10 mouse cellular contexts compared by ENCODE assay signal in genomic region chr4:150557976-150558375, GRCm38 (mm10).
DNase-seq lines count a peak whose midpoint lies in the region; ATAC-seq lines count a peak whose summit lies in the region.
"Had no signal": no experiment of that assay in that cellular context is flagged by ENCODE, and none has a peak within 500 bp of the region (broad histone marks: within the 10 kb centered on the region; RNA-seq: fewer than 3 reads in every experiment).

No protein-coding gene starts in this region.

- no peaks in the 10 kb centered on the region for H3K36me3 ChIP-seq in kidney, embryonic 14.5 days (ENCODE audit: control insufficient read depth, insufficient read depth, low read length)
- H3K36me3 ChIP-seq in hindbrain, embryonic 14.5 days (replicated peaks; ENCODE audit: control insufficient read depth, insufficient read depth): no peaks in the 10 kb centered on the region
- H3K36me3 ChIP-seq in neural tube, embryonic 14.5 days (ENCODE audit: control insufficient read depth, insufficient read depth, low read length): no peaks in the 10 kb centered on the region

- H3K27me3 ChIP-seq in kidney, embryonic 14.5 days (ENCODE audit: control insufficient read depth, insufficient read depth, low read length): no peaks in the 10 kb centered on the region
- H3K27me3 ChIP-seq in hindbrain, embryonic 14.5 days (ENCODE audit: control insufficient read depth, insufficient read depth, low read length): no peaks in the 10 kb centered on the region
- no peaks in the 10 kb centered on the region for H3K27me3 ChIP-seq in neural tube, embryonic 14.5 days (ENCODE audit: control insufficient read depth, insufficient read depth, low read length)
- H3K27me3 ChIP-seq: limb, embryonic 15.5 days had no signal

- 29% methylated on average over 1 of the region's 1 CpGs for WGBS in kidney, embryonic 14.5 days
- WGBS in hindbrain, embryonic 14.5 days: 35% methylated on average over 1 of the region's 1 CpGs
- WGBS in neural tube, embryonic 14.5 days: 23% methylated on average over 1 of the region's 1 CpGs

- ATAC-seq in kidney, embryonic 14.5 days (ENCODE audit: low FRiP score, low TSS enrichment): no peak
- peak; percentile 84 for ATAC-seq in CD4-positive, CD25-positive, alpha-beta regulatory T cell, adult 4 months
- ATAC-seq in hindbrain, embryonic 14.5 days (ENCODE audit: low FRiP score): no peak
- ATAC-seq in neural tube, embryonic 14.5 days (ENCODE audit: low read depth): no peak
- no peak for ATAC-seq in frontal cortex, adult (ENCODE audit: low TSS enrichment)
- ATAC-seq: intestine, embryonic 16.5 days had no signal

- peak overlapping the region; percentile 89 for H3K27ac ChIP-seq in kidney, embryonic 14.5 days (ENCODE audit: low read depth, low read length)
- H3K27ac ChIP-seq in hindbrain, embryonic 14.5 days: peak overlapping the region; percentile 93
- peak overlapping the region; percentile 86 for H3K27ac ChIP-seq in neural tube, embryonic 14.5 days (ENCODE audit: low read depth, low read length)
- H3K27ac ChIP-seq: limb, embryonic 15.5 days had no signal

- no peak overlapping the region for H3K9ac ChIP-seq in kidney, embryonic 14.5 days (ENCODE audit: low read depth, low read length)
- no peak overlapping the region for H3K9ac ChIP-seq in hindbrain, embryonic 14.5 days
- H3K9ac ChIP-seq in neural tube, embryonic 14.5 days (replicated peaks; ENCODE audit: low read depth, low read length): no peak overlapping the region
- H3K9ac ChIP-seq: limb, embryonic 15.5 days had no signal

- H3K4me3 ChIP-seq in kidney, embryonic 14.5 days (ENCODE audit: low read length): no peak overlapping the region
- H3K4me3 ChIP-seq in hindbrain, embryonic 14.5 days (replicated peaks; ENCODE audit: low read length): no peak overlapping the region
- H3K4me3 ChIP-seq in neural tube, embryonic 14.5 days (ENCODE audit: low read depth, low read length): no peak overlapping the region
- H3K4me3 ChIP-seq: limb, embryonic 15.5 days had no signal

- no peak for DNase-seq in kidney, postnatal 10 days
- DNase-seq in hindbrain, embryonic 14.5 days (ENCODE audit: low spot score): no peak
- DNase-seq in urinary bladder, adult 18-20 months (ENCODE audit: low spot score in 2 of 2): no peak
- DNase-seq in ovary, postnatal 14 days (ENCODE audit: low spot score): no peak

- H3K9me3 ChIP-seq in kidney, embryonic 14.5 days (ENCODE audit: control insufficient read depth, low read length): no peaks in the 10 kb centered on the region
- H3K9me3 ChIP-seq in hindbrain, embryonic 14.5 days (ENCODE audit: control insufficient read depth, low read length): no peaks in the 10 kb centered on the region
- H3K9me3 ChIP-seq in neural tube, embryonic 14.5 days (ENCODE audit: control insufficient read depth, low read length): no peaks in the 10 kb centered on the region
- H3K9me3 ChIP-seq: limb, embryonic 15.5 days had no signal

- peaks cover 22% of the 10 kb centered on the region for H3K4me1 ChIP-seq in kidney, embryonic 14.5 days (ENCODE audit: control insufficient read depth, insufficient read depth, low read length)
- peaks cover 28% of the 10 kb centered on the region for H3K4me1 ChIP-seq in hindbrain, embryonic 14.5 days (replicated peaks; ENCODE audit: control insufficient read depth, insufficient read depth, low read length)
- H3K4me1 ChIP-seq in neural tube, embryonic 14.5 days (ENCODE audit: control insufficient read depth, insufficient read depth, low read length): peaks cover 32% of the 10 kb centered on the region

- H3K4me2 ChIP-seq in kidney, embryonic 14.5 days (replicated peaks; ENCODE audit: low read depth, low read length): no peak overlapping the region
- H3K4me2 ChIP-seq in hindbrain, embryonic 14.5 days (replicated peaks): no peak overlapping the region
- no peak overlapping the region for H3K4me2 ChIP-seq in neural tube, embryonic 14.5 days (ENCODE audit: low read depth, low read length)
- H3K4me2 ChIP-seq: limb, embryonic 15.5 days had no signal
